Mouse (Mus musculus) hindbrain, embryonic 10.5 days (tissue): ENCODE data around the gene Ptprn2. TPM values are rescaled to one million over a fixed set of nuclear protein-coding genes. Genes with fewer than 3 reads are reported as not detected.
A peak's percentile ranks its signal among the peaks of the same experiment; 100 is the strongest.

ENCODE experiments used
- DNase-seq: peaks from one replicate; pipeline ENCODE4 v3.0.0-alpha.2; 2017; ENCODE audit warnings: low spot score
- H3K27ac ChIP-seq: fragments of 300-500 bp; sonication (generic); 2 replicates; pipeline ENCODE4 v1.5.1; 2016; ENCODE audit warnings: mild to moderate bottlenecking, moderate library complexity
- H3K27me3 ChIP-seq: fragments of 300-500 bp; sonication (generic); 2 replicates; pipeline ENCODE4 v1.6.1; 2016; ENCODE audit warnings: mild to moderate bottlenecking; ENCODE audit not compliant: poor library complexity, insufficient read depth, severe bottlenecking
- H3K36me3 ChIP-seq: fragments of 300-500 bp; sonication (generic); 2 replicates; pipeline ENCODE4 v1.6.1; 2016; ENCODE audit warnings: mild to moderate bottlenecking, moderate library complexity
- H3K4me1 ChIP-seq: fragments of 300-500 bp; sonication (generic); replicated peaks from 2 replicates; pipeline ENCODE4 v1.6.1; 2016; ENCODE audit warnings: mild to moderate bottlenecking
- H3K4me3 ChIP-seq: fragments of 300-500 bp; sonication (generic); 2 replicates; pipeline ENCODE4 v1.5.1; 2016; ENCODE audit warnings: mild to moderate bottlenecking, moderate library complexity
- H3K9me3 ChIP-seq: fragments of 300-500 bp; sonication (generic); 2 replicates; pipeline ENCODE4 v1.6.1; 2016; ENCODE audit warnings: mild to moderate bottlenecking, moderate library complexity
- WGBS: fragments of 180-500 bp; shearing (Covaris S2); methylation state at CpG from one replicate; pipeline ENCODE4 v1.1.7; 2016; 5-methylcytosine and 5-hydroxymethylcytosine counted together
- polyA plus RNA-seq: library from polyadenylated mRNA; unstranded; fragments of >200 nt; fragmentation: Nextera tagmentation; extraction: Ambion mirVana; gene quantifications from 2 replicates; pipeline ENCODE4 v1.2.1, GENCODE M21; 2016

Gene Ptprn2
- polyA plus RNA-seq, 1 experiment from 2014 or later = 6.4 TPM

- Histone ChIP-seq H3K36me3 (no peaks in the 10 kb centered on the region), H3K4me1 (peaks cover 29% of the 10 kb centered on the region), H3K9me3 (no peaks in the 10 kb centered on the region), H3K27me3 (no peaks in the 10 kb centered on the region), H3K4me3 (no peak overlapping the region), H3K27ac (0 out of 2 replicates have a peak overlapping the region, but pooled peaks have one; percentile 59)
- WGBS = 74% methylated on average over 6 of the region's 6 CpGs
- no peak for DNase-seq
These were observed 114.5 kb downstream of the Ptprn2 start for GRCm38 (mm10) chr12:116600054-116600453.

GRCm38 (mm10) chr12:116601395-116601794, 115.9 kb downstream of the Ptprn2 start:
- Histone ChIP-seq H3K4me1 (peaks cover 31% of the 10 kb centered on the region), H3K27ac (no peak overlapping the region), H3K9me3 (no peaks in the 10 kb centered on the region), H3K4me3 (no peak overlapping the region), H3K36me3 (no peaks in the 10 kb centered on the region), H3K27me3 (no peaks in the 10 kb centered on the region)
- no peak for DNase-seq
- 95% methylated on average over 3 of the region's 3 CpGs for WGBS

GRCm38 (mm10) chr12:116601921-116602320, 116.4 kb downstream of the Ptprn2 start:
- H3K4me1 ChIP-seq = peaks cover 35% of the 10 kb centered on the region
- H3K27me3 ChIP-seq = no peaks in the 10 kb centered on the region
- H3K9me3 ChIP-seq = no peaks in the 10 kb centered on the region
- H3K27ac ChIP-seq = no peak overlapping the region
- H3K36me3 ChIP-seq = no peaks in the 10 kb centered on the region
- no peak overlapping the region for H3K4me3 ChIP-seq
- no peak for DNase-seq
- WGBS = 79% methylated on average over 5 of the region's 5 CpGs

GRCm38 (mm10) chr12:116608598-116608997, 123.1 kb downstream of the Ptprn2 start:
- DNase-seq = no peak
- no peaks in the 10 kb centered on the region for H3K27me3 ChIP-seq
- no peaks in the 10 kb centered on the region for H3K9me3 ChIP-seq
- 0 out of 2 replicates have a peak, but pooled peaks cover 5% of the 10 kb centered on the region for H3K4me1 ChIP-seq
- no peak overlapping the region for H3K27ac ChIP-seq
- 85% methylated on average over 6 of the region's 6 CpGs for WGBS
- no peak overlapping the region for H3K4me3 ChIP-seq
- no peaks in the 10 kb centered on the region for H3K36me3 ChIP-seq

GRCm38 (mm10) chr12:116619868-116620267, 134.3 kb downstream of the Ptprn2 start:
- Histone ChIP-seq H3K27ac (no peak overlapping the region), H3K4me3 (no peak overlapping the region), H3K36me3 (no peaks in the 10 kb centered on the region), H3K27me3 (no peaks in the 10 kb centered on the region), H3K4me1 (peaks cover 3% of the 10 kb centered on the region; the same call in 1 of the 2 replicates), H3K9me3 (no peaks in the 10 kb centered on the region)
- DNase-seq = peak; percentile 72
- 43% methylated on average over 5 of the region's 5 CpGs for WGBS

GRCm38 (mm10) chr12:116620299-116620698, 134.8 kb downstream of the Ptprn2 start:
- peaks cover 3% of the 10 kb centered on the region; the same call in 1 of the 2 replicates for H3K4me1 ChIP-seq
- WGBS = 71% methylated on average over 3 of the region's 3 CpGs
- H3K27ac ChIP-seq = no peak overlapping the region
- H3K27me3 ChIP-seq = no peaks in the 10 kb centered on the region
- no peaks in the 10 kb centered on the region for H3K36me3 ChIP-seq
- no peaks in the 10 kb centered on the region for H3K9me3 ChIP-seq
- no peak for DNase-seq
- no peak overlapping the region for H3K4me3 ChIP-seq

- WGBS = 78% methylated on average over 10 of the region's 10 CpGs
- no peak overlapping the region for H3K4me3 ChIP-seq
- H3K9me3 ChIP-seq = no peaks in the 10 kb centered on the region
- H3K27ac ChIP-seq = no peak overlapping the region
- H3K4me1 ChIP-seq = peaks cover 3% of the 10 kb centered on the region; the same call in 1 of the 2 replicates
- DNase-seq = no peak
- H3K36me3 ChIP-seq = no peaks in the 10 kb centered on the region
- H3K27me3 ChIP-seq = no peaks in the 10 kb centered on the region
These were observed 136.0 kb downstream of the Ptprn2 start for GRCm38 (mm10) chr12:116621325-116622040.

- H3K4me3 ChIP-seq = no peak overlapping the region
- no peaks in the 10 kb centered on the region for H3K27me3 ChIP-seq
- H3K36me3 ChIP-seq = no peaks in the 10 kb centered on the region
- DNase-seq = no peak
- no peak overlapping the region for H3K27ac ChIP-seq
- H3K4me1 ChIP-seq = peaks cover 3% of the 10 kb centered on the region; the same call in 1 of the 2 replicates
- 71% methylated on average over 6 of the region's 6 CpGs for WGBS
- no peaks in the 10 kb centered on the region for H3K9me3 ChIP-seq
These were observed 137.3 kb downstream of the Ptprn2 start for GRCm38 (mm10) chr12:116622665-116623387.

GRCm38 (mm10) chr12:116625391-116626281, 140.1 kb downstream of the Ptprn2 start:
- DNase-seq = peak; percentile 55
- Histone ChIP-seq H3K4me3 (no peak overlapping the region), H3K9me3 (no peaks in the 10 kb centered on the region), H3K27ac (no peak overlapping the region), H3K27me3 (no peaks in the 10 kb centered on the region), H3K4me1 (peaks cover 3% of the 10 kb centered on the region; the same call in 1 of the 2 replicates), H3K36me3 (no peaks in the 10 kb centered on the region)
- WGBS = 59% methylated on average over 9 of the region's 9 CpGs

GRCm38 (mm10) chr12:116628992-116629391, 143.5 kb downstream of the Ptprn2 start:
- H3K27me3 ChIP-seq = no peaks in the 10 kb centered on the region
- H3K4me3 ChIP-seq = no peak overlapping the region
- H3K36me3 ChIP-seq = no peaks in the 10 kb centered on the region
- 85% methylated on average over 3 of the region's 3 CpGs for WGBS
- no peaks in the 10 kb centered on the region for H3K9me3 ChIP-seq
- no peak overlapping the region for H3K27ac ChIP-seq
- DNase-seq = no peak
- H3K4me1 ChIP-seq = no peaks in the 10 kb centered on the region

- H3K9me3 ChIP-seq = no peaks in the 10 kb centered on the region
- 57% methylated on average over 2 of the region's 2 CpGs for whole genome bisulfite sequencing
- DNase-seq = no peak
These were observed 152.0 kb downstream of the Ptprn2 start for GRCm38 (mm10) chr12:116637498-116637897.

GRCm38 (mm10) chr12:116640871-116641270, 155.4 kb downstream of the Ptprn2 start:
- Histone ChIP-seq H3K27ac (no peak overlapping the region), H3K36me3 (no peaks in the 10 kb centered on the region), H3K4me1 (0 out of 2 replicates have a peak, but pooled peaks cover 12% of the 10 kb centered on the region), H3K27me3 (0 out of 2 replicates have a peak, but pooled peaks cover 6% of the 10 kb centered on the region), H3K4me3 (no peak overlapping the region), H3K9me3 (no peaks in the 10 kb centered on the region)
- 11% methylated on average over 4 of the region's 4 CpGs for WGBS
- no peak for DNase-seq

More at GRCm38 (mm10) chr12:116637498-116637897, 152.0 kb downstream of the Ptprn2 start:
- Histone ChIP-seq H3K4me3 (no peak overlapping the region), H3K27ac (no peak overlapping the region), H3K36me3 (no peaks in the 10 kb centered on the region), H3K27me3 (0 out of 2 replicates have a peak, but pooled peaks cover 6% of the 10 kb centered on the region), H3K4me1 (0 out of 2 replicates have a peak, but pooled peaks cover 12% of the 10 kb centered on the region)
